Mouse (Mus musculus) liver, embryonic 11.5 days (tissue): ENCODE data around the gene Chchd10. TPM values are rescaled to one million over a fixed set of nuclear protein-coding genes. Genes with fewer than 3 reads are reported as not detected.

ENCODE experiments used
- ATAC-seq: fragments of 200-750 bp; cut with Nextera tagmentation; replicated peaks from 2 replicates; pipeline ENCODE4 v1.8.0; 2017; ENCODE audit warnings: moderate number of reproducible peaks, mild to moderate bottlenecking, moderate TSS enrichment, moderate library complexity; ENCODE audit not compliant: low FRiP score
- DNase-seq: peaks from one replicate; pipeline ENCODE4 v3.0.0-alpha.2; 2017; ENCODE audit warnings: low spot score
- H3K27ac ChIP-seq: fragments of 300-500 bp; sonication (generic); 2 replicates; pipeline ENCODE4 v1.5.1; 2014; ENCODE audit warnings: mild to moderate bottlenecking, low read depth, low read length, control low read depth
- H3K27me3 ChIP-seq: fragments of 300-500 bp; sonication (generic); replicated peaks from 2 replicates; pipeline ENCODE4 v1.6.1; 2014; ENCODE audit warnings: low read length, mixed read lengths; ENCODE audit not compliant: control insufficient read depth, insufficient read depth
- H3K36me3 ChIP-seq: fragments of 300-500 bp; sonication (generic); 2 replicates; pipeline ENCODE4 v1.6.1; 2014; ENCODE audit warnings: mild to moderate bottlenecking, low read length, moderate library complexity, mixed read lengths; ENCODE audit not compliant: control insufficient read depth, insufficient read depth
- H3K4me1 ChIP-seq: fragments of 300-500 bp; sonication (generic); replicated peaks from 2 replicates; pipeline ENCODE4 v1.6.1; 2014; ENCODE audit warnings: low read length, mixed read lengths; ENCODE audit not compliant: control insufficient read depth, insufficient read depth
- H3K4me2 ChIP-seq: fragments of 300-500 bp; sonication (generic); 2 replicates; pipeline ENCODE4 v1.6.1; 2014; ENCODE audit warnings: mild to moderate bottlenecking, control low read depth, moderate library complexity
- H3K4me3 ChIP-seq: fragments of 300-500 bp; sonication (generic); 2 replicates; pipeline ENCODE4 v1.5.1; 2014; ENCODE audit warnings: low read depth, low read length, control low read depth
- H3K9ac ChIP-seq: fragments of 300-500 bp; sonication (generic); 2 replicates; pipeline ENCODE4 v1.6.1; 2014; ENCODE audit warnings: low read depth, low read length, control low read depth
- H3K9me3 ChIP-seq: fragments of 300-500 bp; sonication (generic); 2 replicates; pipeline ENCODE4 v1.6.1; 2016; ENCODE audit warnings: low read length, inconsistent platforms, mixed read lengths; ENCODE audit not compliant: control insufficient read depth
- WGBS: fragments of 180-500 bp; shearing (Covaris S2); extraction: QIAGEN DNeasy Blood & Tissue Kit; methylation state at CpG from one replicate; pipeline ENCODE4 v1.1.7; 2014; 5-methylcytosine and 5-hydroxymethylcytosine counted together
- polyA plus RNA-seq: library from polyadenylated mRNA; unstranded; fragments of >200 nt; fragmentation: Nextera tagmentation; extraction: Ambion mirVana; gene quantifications from 2 replicates; pipeline ENCODE4 v1.2.1, GENCODE M21; 2014

The Chchd10 gene
- polyA plus RNA-seq, 1 experiment from 2014 or later, result 113 TPM

DNA sequence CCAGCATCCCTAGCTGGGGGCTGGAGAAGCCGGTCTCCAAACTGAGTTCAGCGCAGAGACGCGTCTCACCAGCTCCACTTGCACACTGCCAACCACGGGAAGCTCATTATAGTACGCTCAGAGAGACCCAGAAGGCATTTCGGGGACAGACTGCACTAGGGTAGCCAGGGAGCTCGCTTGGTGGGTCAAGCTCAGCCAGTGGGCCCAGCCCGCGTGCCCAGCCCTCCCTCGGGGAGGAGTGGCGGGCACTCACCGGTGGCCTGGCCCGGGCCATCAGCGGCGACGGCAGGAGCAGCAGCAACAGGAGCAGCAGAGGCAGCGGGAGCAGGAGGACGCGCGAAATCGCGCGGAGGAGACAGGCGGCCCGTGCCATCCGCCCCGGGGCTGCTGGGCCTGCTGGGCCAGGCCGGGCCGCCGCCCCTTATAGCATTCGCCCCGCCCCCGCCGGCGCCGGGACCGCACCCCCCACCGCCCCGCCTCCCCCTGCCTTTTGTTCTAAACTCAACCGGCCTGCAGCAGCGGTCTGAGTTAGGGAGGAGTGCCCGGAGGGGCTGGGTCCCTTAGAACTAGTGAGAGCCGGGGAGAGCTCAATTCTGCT is 750 bp upstream of the Chchd10 start:
- 2% methylated on average over 42 of the region's 44 CpGs for WGBS
- Histone ChIP-seq H3K4me1 (peaks cover 29% of the 10 kb centered on the region), H3K27ac (no peak overlapping the region), H3K36me3 (no peaks in the 10 kb centered on the region), H3K27me3 (peaks cover 42% of the 10 kb centered on the region), H3K4me2 (peak overlapping the region; percentile 95), H3K9ac (peak overlapping the region; percentile 74), H3K4me3 (peak overlapping the region; percentile 50), H3K9me3 (no peaks in the 10 kb centered on the region)
- ATAC-seq (peak; percentile 59), DNase-seq (peak; percentile 73)

DNA sequence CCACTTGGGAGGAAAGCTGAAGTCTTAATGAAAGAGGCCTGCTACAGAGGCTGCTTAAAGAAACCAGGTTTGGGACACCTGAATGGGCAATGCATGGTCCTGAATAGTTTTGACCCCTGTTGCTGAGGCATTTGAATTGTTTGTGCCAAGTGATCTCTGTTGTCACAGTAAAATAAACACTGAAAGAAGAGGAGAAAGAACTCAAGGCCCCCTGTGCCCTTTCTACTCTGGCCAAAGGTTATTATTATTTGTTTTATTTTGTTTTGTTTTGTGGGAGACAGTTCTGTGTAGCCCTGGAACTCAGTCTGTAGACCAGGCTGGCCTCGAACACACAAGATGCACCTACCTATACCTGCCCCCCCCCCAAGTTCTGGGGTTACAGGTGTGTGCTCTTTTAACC is 2.1 kb downstream of the Chchd10 start:
- Histone ChIP-seq H3K27me3 (peaks cover 39% of the 10 kb centered on the region), H3K27ac (no peak overlapping the region)
- no peak for ATAC-seq

DNA sequence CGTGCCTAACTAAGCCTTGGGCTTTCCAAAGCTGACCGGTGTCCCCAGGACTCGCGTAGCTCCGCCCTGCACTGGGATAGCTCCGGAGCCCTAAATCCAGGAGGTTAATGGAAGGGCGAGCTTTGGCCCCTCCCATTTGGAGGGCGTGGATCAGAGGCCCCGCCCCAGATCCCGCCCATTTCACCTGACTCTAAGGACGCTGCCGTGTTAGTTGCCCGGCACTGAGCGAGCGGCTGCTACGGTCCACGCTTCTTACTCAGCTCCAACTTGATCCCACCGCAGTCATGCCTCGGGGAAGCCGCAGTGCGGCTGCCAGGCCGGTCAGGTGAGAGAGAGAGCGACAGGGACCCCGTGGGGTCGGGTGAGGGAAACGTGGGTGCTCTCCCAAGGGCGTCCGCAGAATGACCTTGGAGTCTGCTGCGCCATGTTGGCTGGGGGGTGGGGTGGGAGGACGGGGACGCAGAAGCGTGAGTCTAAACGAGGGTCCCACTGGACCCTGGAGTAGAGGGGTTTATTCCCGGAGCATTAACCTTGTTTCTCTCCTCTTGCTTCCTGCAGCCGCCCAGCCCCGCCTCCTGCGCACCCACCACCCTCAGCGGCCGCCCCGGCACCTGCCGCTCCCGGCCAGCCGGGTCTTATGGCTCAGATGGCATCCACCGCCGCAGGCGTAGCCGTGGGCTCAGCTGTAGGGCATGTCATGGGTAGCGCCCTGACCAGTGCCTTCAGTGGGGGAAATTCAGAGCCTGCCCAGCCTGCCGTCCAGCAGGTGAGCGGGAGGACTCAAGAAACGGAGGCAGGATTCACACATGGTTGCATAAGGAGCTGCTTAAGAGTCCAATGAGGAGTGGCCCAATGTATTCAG is 3.0 kb downstream of the Chchd10 start, which contains the start of gene Mmp11:
Gene Mmp11 (minus strand): TSS at position 817 of the 862 bp plus-strand sequence.
- peaks cover 58% of the 10 kb centered on the region for H3K4me1 ChIP-seq

More for the DNA sequence above, 2.1 kb downstream of the Chchd10 start:
- peak overlapping the region; percentile 81 for H3K4me3 ChIP-seq
- 47% methylated on average over 1 of the region's 1 CpGs for WGBS
- no peaks in the 10 kb centered on the region for H3K9me3 ChIP-seq
- H3K9ac ChIP-seq, result no peak overlapping the region
- peaks cover 52% of the 10 kb centered on the region for H3K4me1 ChIP-seq
- DNase-seq, result no peak
- H3K4me2 ChIP-seq, result peak overlapping the region; percentile 96
- H3K36me3 ChIP-seq, result no peaks in the 10 kb centered on the region

DNA sequence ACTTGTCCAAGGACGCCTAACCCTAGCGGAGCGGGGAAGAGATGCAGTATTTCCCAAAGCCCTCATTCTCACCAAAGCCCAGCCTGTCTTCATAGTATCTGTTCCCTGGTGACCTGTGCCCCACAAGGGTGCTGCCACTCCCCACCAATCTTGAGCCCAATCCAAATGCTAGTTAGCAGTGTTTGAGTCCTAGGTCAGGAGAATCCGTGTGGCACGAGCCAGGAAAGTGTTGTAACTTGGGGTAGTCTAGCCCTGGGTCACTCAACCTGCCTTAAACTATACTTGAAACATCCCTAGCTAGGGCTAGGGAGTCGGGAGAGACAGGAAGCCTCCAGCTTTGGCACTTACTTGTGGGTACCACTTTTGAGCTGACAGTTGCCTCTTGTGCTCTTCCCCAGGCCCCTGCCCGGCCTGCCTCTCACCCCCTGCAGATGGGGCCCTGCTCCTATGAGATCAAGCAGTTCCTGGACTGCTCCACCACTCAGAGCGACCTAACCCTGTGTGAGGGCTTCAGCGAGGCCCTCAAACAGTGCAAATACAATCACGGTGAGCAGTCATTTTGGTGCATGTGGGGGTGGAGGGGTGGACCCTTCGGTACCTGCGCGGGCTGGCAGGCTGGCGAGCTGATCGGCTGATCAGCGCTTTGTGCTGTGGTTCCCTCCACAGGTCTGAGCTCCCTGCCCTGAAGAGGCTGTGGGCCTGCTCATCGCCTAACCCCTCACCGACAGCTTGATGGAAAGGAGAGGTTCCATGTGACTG is 4.2 kb downstream of the Chchd10 start:
- DNase-seq (no peak), ATAC-seq (no peak)
- peaks cover 53% of the 10 kb centered on the region for H3K4me1 ChIP-seq
- H3K9me3 ChIP-seq, result no peaks in the 10 kb centered on the region
- H3K27me3 ChIP-seq, result peaks cover 18% of the 10 kb centered on the region
- peak overlapping the region; percentile 81 for H3K4me3 ChIP-seq
- H3K27ac ChIP-seq, result no peak overlapping the region
- H3K4me2 ChIP-seq, result peak overlapping the region; percentile 96
- H3K36me3 ChIP-seq, result no peaks in the 10 kb centered on the region
- WGBS, result 50% methylated on average over 18 of the region's 18 CpGs
- H3K9ac ChIP-seq, result no peak overlapping the region

More for the DNA sequence above, 3.0 kb downstream of the Chchd10 start, which contains the start of gene Mmp11:
- peak; percentile 84 for DNase-seq
- Histone ChIP-seq H3K9me3 (no peaks in the 10 kb centered on the region), H3K4me2 (peak within 1 kb of the TSS; percentile 96), H3K4me3 (peak within 1 kb of the TSS; percentile 81), H3K27me3 (peaks cover 30% of the 10 kb centered on the region), H3K9ac (peak within 1 kb of the TSS; percentile 80), H3K27ac (peak within 1 kb of the TSS; percentile 55; the same call in 1 of the 2 replicates), H3K36me3 (no peaks in the 10 kb centered on the region)
- WGBS, result 2% methylated on average over 50 of the region's 51 CpGs
- peak; percentile 76 for ATAC-seq

DNA sequence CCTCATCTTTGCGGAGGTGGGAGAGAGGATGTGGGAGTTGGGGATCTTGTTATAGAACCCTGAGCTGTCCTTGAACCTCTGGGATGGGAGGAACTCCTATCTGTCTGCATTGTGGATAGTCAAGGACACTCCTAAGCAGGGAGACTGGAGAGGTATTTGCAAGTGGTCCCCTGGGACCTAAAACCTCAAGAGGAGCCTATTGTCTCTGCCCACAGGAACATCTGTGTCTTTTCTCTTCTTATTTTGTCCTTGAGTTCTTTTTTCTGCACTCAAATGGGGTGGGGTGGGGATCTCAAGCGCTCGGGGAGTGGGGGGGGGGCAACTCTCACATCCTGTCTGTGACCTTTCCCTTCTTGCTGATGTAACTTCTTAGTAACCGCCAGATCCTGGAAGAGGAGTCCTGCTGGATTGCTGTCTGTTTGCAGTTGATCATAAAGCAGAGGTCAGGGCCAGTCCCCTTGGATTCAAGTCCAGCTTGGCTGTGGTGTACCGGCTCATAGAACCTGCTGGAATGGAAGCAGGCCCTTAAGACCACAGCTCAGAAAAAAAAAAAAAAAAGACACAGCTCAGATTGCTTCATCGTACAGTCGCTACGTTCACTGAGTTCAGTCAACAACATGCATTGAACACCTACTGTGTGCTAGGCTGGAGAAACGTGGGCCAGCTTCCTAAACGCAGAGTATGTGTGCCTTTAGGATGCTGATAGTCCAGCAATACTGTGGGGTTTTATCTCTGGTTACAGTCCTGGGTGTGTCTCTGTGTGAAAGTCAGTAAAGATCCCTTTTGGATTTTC is 5.1 kb downstream of the Chchd10 start:
- H3K36me3 ChIP-seq, result no peaks in the 10 kb centered on the region
- H3K9me3 ChIP-seq, result no peaks in the 10 kb centered on the region
- peak; percentile 64 for ATAC-seq
- 47% methylated on average over 10 of the region's 10 CpGs for WGBS
- H3K27me3 ChIP-seq, result peaks cover 10% of the 10 kb centered on the region
- peaks cover 46% of the 10 kb centered on the region for H3K4me1 ChIP-seq
- no peak overlapping the region for H3K9ac ChIP-seq
- peak overlapping the region; percentile 96 for H3K4me2 ChIP-seq
- no peak for DNase-seq
- H3K27ac ChIP-seq, result no peak overlapping the region
- H3K4me3 ChIP-seq, result peak overlapping the region; percentile 14; the same call in 1 of the 2 replicates

DNA sequence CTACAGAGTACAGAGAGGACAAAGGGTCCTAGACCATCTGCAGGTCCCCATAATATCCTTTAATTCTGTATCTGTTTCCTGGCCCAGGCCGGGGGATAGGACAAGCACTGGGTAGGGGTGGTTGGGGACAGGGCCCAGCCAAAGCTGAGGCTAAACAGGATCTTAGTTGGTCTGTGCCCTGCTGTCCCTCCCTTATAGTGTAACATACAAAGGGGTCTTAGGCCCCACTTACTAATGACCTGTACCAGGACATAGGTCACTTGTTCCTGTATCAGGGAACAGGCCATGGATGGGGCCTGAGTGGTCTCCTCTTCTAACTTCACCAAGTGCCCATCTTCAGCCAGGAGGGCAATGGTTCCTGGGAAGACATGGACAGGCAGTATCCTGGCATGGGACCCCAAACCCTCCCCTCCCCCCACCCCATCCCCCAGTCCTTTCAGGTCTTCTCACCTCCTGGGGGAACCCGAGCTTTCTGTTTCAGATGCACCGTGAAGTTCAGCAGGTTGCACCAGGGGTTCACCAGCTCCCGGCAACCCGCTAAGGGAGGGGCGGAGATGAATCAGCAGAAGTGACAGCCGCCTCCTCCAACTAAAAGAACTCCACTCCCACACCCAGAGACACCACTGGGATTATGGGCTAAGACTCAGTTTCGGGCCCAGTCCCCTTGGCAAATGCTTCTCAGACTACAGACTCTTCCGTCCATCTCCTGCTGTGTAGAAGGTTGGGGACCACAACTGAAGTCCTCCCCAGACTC is 6.7 kb downstream of the Chchd10 start:
- ATAC-seq (peak; percentile 62), DNase-seq (no peak)
- Histone ChIP-seq H3K36me3 (no peaks in the 10 kb centered on the region), H3K4me1 (peaks cover 46% of the 10 kb centered on the region), H3K27ac (peak overlapping the region; percentile 47), H3K27me3 (peaks cover 6% of the 10 kb centered on the region), H3K9ac (peak overlapping the region; percentile 64), H3K4me3 (peak overlapping the region; percentile 42), H3K4me2 (peak overlapping the region; percentile 61), H3K9me3 (no peaks in the 10 kb centered on the region)
- WGBS, result 44% methylated on average over 9 of the region's 9 CpGs

DNA sequence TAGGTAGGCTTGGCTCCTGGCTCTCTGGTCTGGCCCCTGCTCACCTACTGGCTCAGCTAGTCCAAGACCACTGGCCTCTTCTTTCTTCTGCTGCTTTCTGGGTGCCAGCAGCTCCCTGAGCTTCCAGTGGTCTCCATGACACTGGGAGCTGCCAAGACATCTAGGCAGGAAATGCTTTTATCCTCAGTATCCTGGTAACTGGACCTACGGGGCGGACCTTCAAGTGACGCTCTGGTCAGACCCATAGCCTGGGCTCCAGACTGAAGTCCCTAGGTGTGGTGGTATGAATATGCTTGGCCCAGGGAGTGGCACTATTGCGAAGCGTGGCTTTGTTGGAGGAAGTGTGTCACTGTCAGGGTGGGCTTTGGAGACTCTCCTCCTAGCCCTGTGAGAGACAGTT is 7.6 kb downstream of the Chchd10 start, which contains the start of gene Gm867:
Gene Gm867 (minus strand): TSS at position 153 of the 400 bp plus-strand sequence.
- Histone ChIP-seq H3K9me3 (no peaks in the 10 kb centered on the region), H3K36me3 (no peaks in the 10 kb centered on the region), H3K27me3 (peaks cover 6% of the 10 kb centered on the region), H3K4me3 (peak within 1 kb of the TSS; percentile 42), H3K9ac (peak within 1 kb of the TSS; percentile 64), H3K27ac (peak within 1 kb of the TSS; percentile 47), H3K4me2 (peak within 1 kb of the TSS; percentile 61), H3K4me1 (peaks cover 41% of the 10 kb centered on the region)
- DNase-seq (no peak), ATAC-seq (no peak)
- 70% methylated on average over 5 of the region's 5 CpGs for WGBS
